Mouse (Mus musculus) intestine, embryonic 15.5 days (tissue): ENCODE measurements around the gene Actl6a. TPM values are rescaled to one million over a fixed set of nuclear protein-coding genes. Genes with fewer than 3 reads are reported as not detected.
"Not testable (repeated sequence)": the region's sequence is repeated elsewhere in the genome, so short reads cannot be mapped to it uniquely, and the experiment has no call there.

Experiments used
- ATAC-seq: fragments of 200-750 bp; cut with Nextera tagmentation; 2 replicates; pipeline ENCODE4 v1.8.0; 2017; ENCODE audit warnings: moderate TSS enrichment, moderate library complexity
- H3K27ac ChIP-seq: fragments of 300-500 bp; sonication (generic); 2 replicates; pipeline ENCODE4 v1.5.1; 2015; ENCODE audit warnings: mild to moderate bottlenecking, inconsistent platforms
- H3K27me3 ChIP-seq: fragments of 300-500 bp; sonication (generic); replicated peaks from 2 replicates; pipeline ENCODE4 v1.6.1; 2015; ENCODE audit warnings: inconsistent platforms
- H3K36me3 ChIP-seq: fragments of 300-500 bp; sonication (generic); 2 replicates; pipeline ENCODE4 v1.6.1; 2015; ENCODE audit warnings: inconsistent platforms
- H3K4me1 ChIP-seq: fragments of 300-500 bp; sonication (generic); replicated peaks from 2 replicates; pipeline ENCODE4 v1.6.1; 2015; ENCODE audit warnings: inconsistent platforms
- H3K4me2 ChIP-seq: fragments of 300-500 bp; sonication (generic); replicated peaks from 2 replicates; pipeline ENCODE4 v1.6.1; 2015; ENCODE audit warnings: mild to moderate bottlenecking, inconsistent platforms
- H3K4me3 ChIP-seq: fragments of 300-500 bp; sonication (generic); replicated peaks from 2 replicates; pipeline ENCODE4 v1.5.1; 2015; ENCODE audit warnings: inconsistent platforms
- H3K9ac ChIP-seq: fragments of 300-500 bp; sonication (generic); 2 replicates; pipeline ENCODE4 v1.6.1; 2015; ENCODE audit warnings: inconsistent platforms
- H3K9me3 ChIP-seq: fragments of 300-500 bp; sonication (generic); 2 replicates; pipeline ENCODE4 v1.6.1; 2016; ENCODE audit warnings: inconsistent platforms
- WGBS: fragments of 180-500 bp; shearing (Covaris S2); methylation state at CpG from one replicate; pipeline ENCODE4 v1.1.7; 2015; 5-methylcytosine and 5-hydroxymethylcytosine counted together
- polyA plus RNA-seq: library from polyadenylated mRNA; unstranded; fragments of >200 nt; fragmentation: Nextera tagmentation; extraction: Ambion mirVana; gene quantifications from 2 replicates; pipeline ENCODE4 v1.2.1, GENCODE M21; 2015

The Actl6a gene
- 131 and 144 TPM in 2 replicates for polyA plus RNA-seq

DNA sequence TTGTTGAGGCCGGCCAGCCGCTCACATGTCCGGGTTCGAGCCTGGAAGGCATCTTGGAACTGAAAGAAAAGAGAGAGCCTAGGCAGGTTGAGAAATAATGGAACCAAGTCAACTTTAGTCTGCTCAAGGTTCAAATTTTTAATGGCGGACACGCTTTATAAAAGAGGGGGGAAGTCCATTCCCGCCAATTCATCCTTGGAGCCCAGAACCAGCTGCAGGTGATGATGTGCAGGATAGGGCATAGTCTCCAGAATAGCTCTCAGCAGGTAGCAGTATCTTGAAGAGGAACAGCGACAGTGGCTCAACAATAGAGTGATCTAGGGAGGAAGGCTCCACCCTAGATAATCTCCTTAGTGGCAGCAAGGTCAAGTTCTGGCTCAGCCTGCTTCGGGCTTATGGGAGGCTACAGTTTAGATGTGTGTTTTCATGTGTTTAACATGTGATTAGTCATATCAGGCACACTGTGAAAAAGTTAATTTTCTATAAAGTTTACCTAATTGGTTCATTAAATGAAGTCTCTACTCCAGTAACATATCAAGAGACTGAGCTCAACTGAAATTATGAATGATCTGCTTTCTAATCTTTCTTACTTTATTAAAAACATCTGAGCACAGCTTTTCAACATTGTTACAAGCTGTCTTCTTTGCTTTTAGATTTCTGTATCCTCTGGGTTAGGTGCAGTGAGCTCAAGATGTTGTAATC lies at the start of gene Actl6a:
Gene Actl6a (plus strand): TSS at position 652 of the 702 bp plus-strand sequence.
- not testable (repeated sequence) for H3K4me1 ChIP-seq, H3K9ac ChIP-seq, ATAC-seq, H3K4me3 ChIP-seq, H3K4me2 ChIP-seq, H3K27me3 ChIP-seq, H3K36me3 ChIP-seq, H3K9me3 ChIP-seq, H3K27ac ChIP-seq
- 80% methylated on average over 9 of the region's 9 CpGs for WGBS

DNA sequence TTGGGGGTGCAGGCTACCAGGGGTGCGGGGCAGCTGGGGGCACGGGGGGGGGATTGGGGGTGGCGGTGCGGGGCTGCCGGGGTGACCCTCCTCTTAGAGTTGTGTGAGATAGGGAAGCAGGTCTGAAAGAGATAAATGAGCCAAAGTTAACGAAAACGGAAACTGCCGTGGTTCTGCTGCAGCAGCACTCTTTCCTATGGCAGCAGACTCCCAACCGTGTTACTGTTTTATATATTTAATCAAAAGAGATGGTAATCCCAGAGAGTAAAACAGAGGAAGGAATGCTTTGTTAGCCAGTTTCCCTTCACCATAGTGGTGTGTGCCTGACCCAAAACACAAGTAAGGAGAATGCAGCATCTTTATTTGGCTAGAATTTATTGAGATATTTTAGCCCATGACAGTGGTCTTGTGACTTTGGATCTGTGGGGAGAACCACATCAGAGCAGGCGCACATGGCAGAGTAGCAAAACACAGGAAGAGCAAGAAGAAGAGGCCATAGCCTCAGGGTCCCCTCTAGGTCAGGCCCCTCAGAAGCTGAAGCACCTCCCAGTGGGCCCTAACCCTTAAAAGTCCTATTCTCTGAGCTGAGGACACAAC lies 49.6 kb upstream of the Actl6a start:
- H3K4me3 ChIP-seq: no peak overlapping the region
- no peaks in the 10 kb centered on the region for H3K36me3 ChIP-seq
- H3K4me1 ChIP-seq: no peaks in the 10 kb centered on the region
- ATAC-seq: no peak
- no peak overlapping the region for H3K4me2 ChIP-seq
- H3K9ac ChIP-seq: no peak overlapping the region
- no peak overlapping the region for H3K27ac ChIP-seq
- H3K27me3 ChIP-seq: no peaks in the 10 kb centered on the region
- H3K9me3 ChIP-seq: no peaks in the 10 kb centered on the region
- WGBS: 81% methylated on average over 10 of the region's 10 CpGs

DNA sequence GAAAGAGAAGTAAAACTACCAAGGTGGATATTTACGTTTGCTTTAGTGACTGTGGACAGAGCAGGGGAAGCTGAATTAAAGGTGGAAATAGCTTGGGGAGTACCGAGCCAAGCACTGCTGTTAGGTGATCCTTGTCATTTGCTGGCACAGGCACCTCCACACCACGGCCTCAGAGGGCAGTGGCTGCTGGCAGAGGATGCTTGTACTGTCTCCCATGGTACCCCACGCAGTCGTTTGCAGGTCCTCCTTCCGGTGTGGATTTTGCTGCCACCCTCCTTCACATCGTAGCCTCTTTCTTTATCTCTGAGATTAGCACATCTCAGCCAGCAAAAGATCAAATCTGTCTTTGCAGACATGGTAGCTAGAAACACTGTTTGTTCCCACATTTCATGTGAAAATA lies 47.7 kb upstream of the Actl6a start:
- Histone ChIP-seq H3K4me3 (no peak overlapping the region), H3K4me2 (peak overlapping the region; percentile 50), H3K27me3 (no peaks in the 10 kb centered on the region), H3K36me3 (no peaks in the 10 kb centered on the region), H3K9me3 (no peaks in the 10 kb centered on the region), H3K27ac (no peak overlapping the region), H3K9ac (peak overlapping the region; percentile 13; the same call in 1 of the 2 replicates), H3K4me1 (no peaks in the 10 kb centered on the region)
- WGBS: 56% methylated on average over 7 of the region's 7 CpGs
- peak; percentile 60; the same call in 1 of the 2 replicates for ATAC-seq

DNA sequence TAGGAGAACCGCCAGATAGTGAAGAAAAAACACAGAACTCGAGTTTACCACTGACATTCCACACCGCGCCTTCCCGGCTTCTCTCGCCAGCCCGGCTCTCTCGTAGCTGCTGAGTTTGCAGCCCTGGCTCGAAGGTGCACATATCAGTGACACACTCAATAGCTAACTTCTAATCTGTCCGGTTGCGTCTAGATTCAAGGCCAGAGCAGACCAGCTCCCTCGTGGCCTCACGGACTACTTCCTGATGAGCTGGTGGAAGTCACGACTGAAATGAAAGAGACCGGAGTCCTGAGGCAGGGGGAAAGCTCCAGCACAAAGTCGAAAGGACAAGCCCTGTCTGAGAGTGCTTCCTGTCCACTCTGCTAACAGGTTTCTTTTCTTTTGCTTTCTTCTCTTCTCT lies 47.3 kb upstream of the Actl6a start:
- peak overlapping the region; percentile 50 for H3K4me2 ChIP-seq
- H3K4me3 ChIP-seq: peak overlapping the region; percentile 14; the same call in 1 of the 2 replicates
- WGBS: 46% methylated on average over 16 of the region's 16 CpGs
- no peaks in the 10 kb centered on the region for H3K4me1 ChIP-seq
- H3K9ac ChIP-seq: peak overlapping the region; percentile 13; the same call in 1 of the 2 replicates
- H3K27ac ChIP-seq: no peak overlapping the region
- peak; percentile 90 for ATAC-seq
- H3K27me3 ChIP-seq: no peaks in the 10 kb centered on the region
- no peaks in the 10 kb centered on the region for H3K36me3 ChIP-seq
- H3K9me3 ChIP-seq: no peaks in the 10 kb centered on the region

DNA sequence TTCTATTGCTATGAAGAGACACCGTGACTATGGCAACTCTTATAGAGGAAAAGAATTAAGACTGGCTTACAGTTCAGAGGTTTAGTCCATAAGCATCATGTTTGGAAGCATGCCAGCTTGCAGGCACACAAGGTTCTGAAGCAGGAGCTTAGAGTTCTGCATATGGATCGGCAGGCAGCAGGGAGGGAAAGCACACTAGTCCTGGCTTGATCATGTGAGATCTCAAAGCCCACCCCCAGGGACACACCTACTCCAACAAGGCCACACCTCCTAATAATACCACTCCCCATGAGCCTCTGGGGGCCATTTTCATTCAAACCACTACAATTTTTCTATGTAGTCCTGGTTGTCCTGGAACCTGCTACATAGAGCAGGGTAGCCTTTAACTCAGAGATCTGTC lies 46.6 kb upstream of the Actl6a start:
- Histone ChIP-seq H3K9ac (no peak overlapping the region), H3K27ac (no peak overlapping the region), H3K4me2 (no peak overlapping the region), H3K4me1 (no peaks in the 10 kb centered on the region), H3K36me3 (no peaks in the 10 kb centered on the region), H3K9me3 (no peaks in the 10 kb centered on the region), H3K4me3 (no peak overlapping the region), H3K27me3 (no peaks in the 10 kb centered on the region)
- ATAC-seq: no peak
- 88% methylated on average over 2 of the region's 2 CpGs for WGBS

DNA sequence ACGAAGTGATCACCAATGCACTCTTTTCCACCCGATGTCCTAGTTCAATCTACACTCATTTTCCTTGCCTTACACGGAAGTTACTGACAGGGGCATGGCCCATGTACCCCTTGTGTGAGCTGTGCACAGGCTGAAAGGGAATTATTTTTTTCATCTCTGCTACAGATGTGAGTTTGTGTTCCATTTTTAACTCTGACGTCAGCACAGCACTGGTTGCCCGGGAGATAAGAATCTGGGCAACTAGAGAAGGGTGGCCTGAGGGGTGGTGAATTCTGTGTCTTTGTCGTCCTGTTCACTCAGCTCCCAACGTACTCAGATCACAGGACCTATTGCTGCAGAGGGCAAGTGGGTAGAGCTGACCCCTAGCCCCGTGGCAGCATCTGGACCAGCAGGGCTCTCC lies 45.8 kb upstream of the Actl6a start:
- Histone ChIP-seq H3K36me3 (no peaks in the 10 kb centered on the region), H3K9ac (no peak overlapping the region), H3K4me3 (no peak overlapping the region), H3K9me3 (no peaks in the 10 kb centered on the region), H3K27me3 (no peaks in the 10 kb centered on the region), H3K4me2 (no peak overlapping the region), H3K4me1 (no peaks in the 10 kb centered on the region), H3K27ac (no peak overlapping the region)
- 59% methylated on average over 8 of the region's 8 CpGs for WGBS
- ATAC-seq: no peak

DNA sequence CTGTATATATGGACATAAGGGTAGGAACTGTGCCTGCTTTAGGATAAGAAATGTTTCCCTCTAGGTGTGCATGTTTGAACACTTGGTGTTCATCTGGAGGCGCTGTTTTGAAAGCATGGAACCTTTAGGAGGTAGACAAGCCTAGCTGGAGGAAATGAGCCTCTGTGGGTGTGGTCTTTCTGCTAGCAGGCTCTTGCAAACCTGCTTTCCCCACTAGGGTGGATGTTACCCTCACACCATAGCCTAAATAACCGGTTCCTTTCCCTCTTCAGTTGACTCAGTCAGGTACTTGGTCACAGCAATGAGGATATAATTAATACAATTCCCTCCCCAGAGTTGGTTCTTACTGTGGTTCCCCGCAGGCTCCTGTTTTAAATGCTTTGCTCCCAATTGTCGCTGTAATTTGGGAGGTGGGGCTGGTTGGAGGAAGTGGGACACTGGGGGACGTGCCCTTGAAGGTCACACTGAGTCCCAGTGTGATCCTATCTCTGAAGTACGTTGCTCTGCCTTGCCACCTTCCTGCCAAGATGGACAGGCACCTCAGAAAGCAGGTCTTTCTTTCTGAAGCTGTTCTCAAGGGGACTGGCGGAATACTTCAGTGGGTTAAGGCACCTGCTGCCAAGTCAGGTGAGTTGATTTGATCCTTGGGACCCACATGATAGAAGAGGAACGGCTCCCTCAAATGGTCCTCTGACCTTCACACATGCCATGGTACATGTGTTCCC lies 45.1 kb upstream of the Actl6a start:
- H3K4me3 ChIP-seq: no peak overlapping the region
- ATAC-seq: no peak
- no peaks in the 10 kb centered on the region for H3K4me1 ChIP-seq
- no peak overlapping the region for H3K9ac ChIP-seq
- no peak overlapping the region for H3K27ac ChIP-seq
- no peaks in the 10 kb centered on the region for H3K27me3 ChIP-seq
- no peaks in the 10 kb centered on the region for H3K36me3 ChIP-seq
- H3K4me2 ChIP-seq: no peak overlapping the region
- 61% methylated on average over 8 of the region's 8 CpGs for WGBS
- H3K9me3 ChIP-seq: no peaks in the 10 kb centered on the region

DNA sequence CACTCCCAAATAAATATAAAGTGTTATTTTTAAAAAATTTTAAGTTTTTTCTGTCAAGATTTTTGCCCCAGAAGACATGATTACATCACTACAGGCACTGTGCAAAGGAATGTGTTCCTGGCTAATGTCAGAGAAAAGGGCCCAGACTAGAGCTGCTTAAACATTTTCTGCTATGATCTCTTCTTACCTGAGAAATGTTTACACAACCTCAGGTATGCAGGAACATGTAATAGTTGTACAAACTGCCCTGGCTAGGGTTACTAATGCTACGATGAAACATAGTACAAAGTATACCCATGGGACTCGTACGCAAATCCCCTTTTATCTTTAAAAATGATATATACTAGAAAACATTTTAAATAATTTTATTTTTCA lies 44.6 kb upstream of the Actl6a start:
- Histone ChIP-seq H3K4me3 (no peak overlapping the region), H3K9ac (no peak overlapping the region), H3K4me2 (no peak overlapping the region), H3K27ac (no peak overlapping the region), H3K27me3 (no peaks in the 10 kb centered on the region), H3K4me1 (no peaks in the 10 kb centered on the region), H3K36me3 (no peaks in the 10 kb centered on the region), H3K9me3 (no peaks in the 10 kb centered on the region)
- 73% methylated on average over 3 of the region's 3 CpGs for WGBS
- ATAC-seq: no peak

DNA sequence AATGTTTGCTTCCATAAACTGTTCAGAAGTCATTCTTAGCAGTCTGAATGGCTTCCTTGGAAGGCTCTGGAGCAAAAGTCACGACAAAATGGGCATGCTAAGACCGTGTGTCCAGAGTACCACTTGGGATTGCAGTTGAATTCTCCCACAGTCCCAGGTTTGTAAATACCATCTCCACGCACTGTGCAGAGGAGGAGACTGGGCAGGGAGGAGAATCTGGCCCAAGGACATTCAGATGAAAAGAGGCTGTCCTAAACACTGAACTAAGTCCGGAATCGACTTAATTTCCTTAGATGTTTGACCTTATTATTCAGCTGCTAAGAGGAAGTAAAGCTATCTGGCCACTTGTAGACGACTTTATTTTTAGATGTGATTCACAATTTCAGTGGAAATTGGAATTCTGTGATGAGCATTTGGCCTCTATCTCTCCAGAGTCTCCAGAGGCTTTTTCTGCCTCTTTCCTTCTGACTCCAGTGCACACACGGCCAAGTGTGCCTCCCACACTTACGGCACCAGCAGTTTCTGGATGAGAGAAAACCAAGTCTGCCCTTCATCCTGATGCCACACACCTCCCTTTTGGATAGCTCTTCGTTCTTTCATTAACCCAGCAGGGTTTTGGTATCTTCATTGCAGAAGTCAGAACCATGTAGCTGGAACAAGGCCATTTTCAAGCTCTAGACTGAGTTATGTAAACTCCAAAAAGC lies 37.7 kb upstream of the Actl6a start:
- no peak overlapping the region; the same call in 1 of the 2 replicates for H3K4me2 ChIP-seq
- peak overlapping the region; percentile 20; the same call in 1 of the 2 replicates for H3K27ac ChIP-seq
- no peak for ATAC-seq
- no peak overlapping the region for H3K9ac ChIP-seq
- no peaks in the 10 kb centered on the region for H3K9me3 ChIP-seq
- no peaks in the 10 kb centered on the region for H3K27me3 ChIP-seq
- WGBS: 69% methylated on average over 9 of the region's 9 CpGs
- no peak overlapping the region for H3K4me3 ChIP-seq
- H3K36me3 ChIP-seq: no peaks in the 10 kb centered on the region
- no peaks in the 10 kb centered on the region for H3K4me1 ChIP-seq

DNA sequence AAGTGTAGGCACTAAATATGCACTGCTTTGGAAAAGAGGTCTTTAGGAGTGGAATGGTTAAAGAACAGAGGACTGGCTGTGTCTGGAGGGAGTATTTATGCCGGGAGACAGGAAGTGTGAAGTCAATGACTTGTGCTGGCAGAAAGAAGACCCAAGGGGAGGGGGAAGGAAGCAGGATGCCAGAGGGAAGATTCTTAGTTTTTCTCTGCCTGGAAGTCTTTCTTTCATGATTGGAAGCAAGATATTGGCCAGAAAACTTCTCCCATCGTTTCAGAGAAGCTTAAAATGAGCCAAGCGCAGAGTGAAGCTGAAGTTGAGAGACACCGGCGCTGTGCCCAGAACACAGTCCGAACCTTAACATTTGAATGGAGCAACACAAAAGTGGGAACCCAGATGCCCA lies 36.9 kb upstream of the Actl6a start:
- peak overlapping the region; percentile 20; the same call in 1 of the 2 replicates for H3K27ac ChIP-seq
- H3K4me1 ChIP-seq: no peaks in the 10 kb centered on the region
- WGBS: 62% methylated on average over 6 of the region's 6 CpGs
- peak overlapping the region; percentile 16 for H3K4me2 ChIP-seq
- no peaks in the 10 kb centered on the region for H3K27me3 ChIP-seq
- no peaks in the 10 kb centered on the region for H3K9me3 ChIP-seq
- no peak overlapping the region for H3K9ac ChIP-seq
- ATAC-seq: 0 out of 2 replicates have a peak, but pooled peaks have one; percentile 59
- H3K36me3 ChIP-seq: no peaks in the 10 kb centered on the region
- no peak overlapping the region for H3K4me3 ChIP-seq

DNA sequence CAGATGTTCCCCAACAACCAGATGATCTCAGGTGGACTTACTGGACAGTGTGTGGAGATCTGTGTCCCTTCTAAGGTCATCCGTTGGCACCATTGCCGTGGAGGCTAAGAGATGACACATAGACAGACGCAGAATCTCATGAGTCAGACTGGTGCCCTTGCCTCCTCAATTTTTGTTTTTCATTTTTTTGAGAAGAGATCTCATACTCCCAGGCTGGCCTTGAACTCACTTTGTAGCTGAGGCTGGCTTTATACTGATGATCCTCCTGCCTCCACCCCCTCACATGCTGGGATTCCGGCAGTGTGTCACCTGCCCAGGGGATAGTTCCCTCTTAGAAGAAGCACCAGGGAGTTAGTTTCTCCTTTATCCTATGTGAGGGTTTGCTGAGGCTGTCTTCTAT lies 35.9 kb upstream of the Actl6a start:
- Histone ChIP-seq H3K36me3 (no peaks in the 10 kb centered on the region), H3K9ac (no peak overlapping the region), H3K27ac (no peak overlapping the region), H3K9me3 (no peaks in the 10 kb centered on the region), H3K4me3 (no peak overlapping the region), H3K4me2 (no peak overlapping the region), H3K4me1 (no peaks in the 10 kb centered on the region), H3K27me3 (no peaks in the 10 kb centered on the region)
- WGBS: 89% methylated on average over 4 of the region's 4 CpGs
- no peak for ATAC-seq

DNA sequence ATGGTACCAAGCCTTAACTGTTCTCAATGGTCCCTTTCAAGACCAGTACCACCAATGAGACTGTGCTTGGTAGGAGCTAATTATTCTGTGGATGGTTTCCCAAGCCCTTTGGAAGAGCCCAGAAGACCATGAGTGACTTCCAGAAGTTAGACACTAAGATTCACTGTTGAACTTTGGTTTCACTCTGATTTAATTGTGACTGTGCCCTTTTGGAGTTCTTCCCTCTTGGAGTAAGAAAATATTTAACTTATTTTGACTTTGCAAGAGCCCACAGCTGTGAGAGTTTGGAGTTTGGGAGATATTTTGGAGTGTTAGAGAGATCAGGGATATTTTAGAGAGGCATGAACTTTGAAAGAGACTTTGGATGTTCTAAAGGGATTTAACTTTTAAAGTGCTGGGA lies 32.9 kb upstream of the Actl6a start:
- Histone ChIP-seq H3K9me3 (no peaks in the 10 kb centered on the region), H3K9ac (no peak overlapping the region), H3K4me3 (no peak overlapping the region), H3K4me2 (no peak overlapping the region), H3K36me3 (no peaks in the 10 kb centered on the region), H3K4me1 (no peaks in the 10 kb centered on the region), H3K27ac (no peak overlapping the region), H3K27me3 (no peaks in the 10 kb centered on the region)
- no peak for ATAC-seq
